Mouse (Mus musculus): Measurements from ENCODE around the gene Eipr1. TPM values are rescaled to one million over a fixed set of nuclear protein-coding genes. Genes with fewer than 3 reads are reported as not detected.
"Not testable (repeated sequence)": the region's sequence is repeated elsewhere in the genome, so short reads cannot be mapped to it uniquely, and the experiment has no call there.

The Eipr1 gene
- total and polyA plus RNA-seq, 3 experiments, result 8.6 to 13.5 (median 8.7) TPM

DNA sequence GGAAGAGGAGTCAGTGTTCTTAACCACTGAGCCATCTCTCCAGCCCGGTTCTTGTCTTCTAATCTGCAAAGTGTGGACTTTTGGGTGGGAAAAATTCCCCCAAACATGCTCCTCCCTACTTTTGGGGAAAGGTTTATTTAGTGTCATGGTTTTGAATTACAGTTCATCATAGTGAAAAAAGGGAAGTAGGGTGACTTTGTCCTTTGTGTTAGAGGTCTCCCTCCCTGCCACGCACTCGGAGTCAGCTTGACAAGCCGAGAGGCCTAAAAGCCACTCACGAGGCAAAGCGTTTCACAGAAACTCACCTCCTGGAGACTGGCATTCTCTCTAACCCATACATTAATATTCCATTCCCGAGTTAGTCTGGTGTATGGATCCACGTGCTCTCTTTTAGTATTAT is 19.0 kb upstream of the Eipr1 start:
- H3K27ac ChIP-seq, result no peak overlapping the region
- H3K27me3 ChIP-seq (ENCODE audit: control insufficient read depth, insufficient read depth, low read length), result no peaks in the 10 kb centered on the region
- 92% methylated on average over 8 of the region's 8 CpGs for WGBS
- H3K36me3 ChIP-seq (ENCODE audit: control insufficient read depth, insufficient read depth, low read length), result no peaks in the 10 kb centered on the region
- H3K79me2 ChIP-seq (replicated peaks; ENCODE audit: control insufficient read depth, insufficient read depth, low read length), result no peaks in the 10 kb centered on the region
- TF ChIP-seq EP300 (IDR thresholded peaks at IDR 0.05; ENCODE audit: insufficient read depth, low read depth, low read length) (no peak), POLR2A (IDR thresholded peaks at IDR 0.05; ENCODE audit: insufficient read depth, low read depth, low read length) (no peak), CTCF (IDR thresholded peaks at IDR 0.05) (no peak)
- no peak overlapping the region for H3K9ac ChIP-seq (ENCODE audit: low read depth, low read length)
- no peak overlapping the region for H3K4me3 ChIP-seq
- H3K4me1 ChIP-seq (ENCODE audit: control insufficient read depth, insufficient read depth, low read length), result no peaks in the 10 kb centered on the region
- DNase-seq, result no peak
- intact Hi-C loops (cut with DNase I), result no loop called here

DNA sequence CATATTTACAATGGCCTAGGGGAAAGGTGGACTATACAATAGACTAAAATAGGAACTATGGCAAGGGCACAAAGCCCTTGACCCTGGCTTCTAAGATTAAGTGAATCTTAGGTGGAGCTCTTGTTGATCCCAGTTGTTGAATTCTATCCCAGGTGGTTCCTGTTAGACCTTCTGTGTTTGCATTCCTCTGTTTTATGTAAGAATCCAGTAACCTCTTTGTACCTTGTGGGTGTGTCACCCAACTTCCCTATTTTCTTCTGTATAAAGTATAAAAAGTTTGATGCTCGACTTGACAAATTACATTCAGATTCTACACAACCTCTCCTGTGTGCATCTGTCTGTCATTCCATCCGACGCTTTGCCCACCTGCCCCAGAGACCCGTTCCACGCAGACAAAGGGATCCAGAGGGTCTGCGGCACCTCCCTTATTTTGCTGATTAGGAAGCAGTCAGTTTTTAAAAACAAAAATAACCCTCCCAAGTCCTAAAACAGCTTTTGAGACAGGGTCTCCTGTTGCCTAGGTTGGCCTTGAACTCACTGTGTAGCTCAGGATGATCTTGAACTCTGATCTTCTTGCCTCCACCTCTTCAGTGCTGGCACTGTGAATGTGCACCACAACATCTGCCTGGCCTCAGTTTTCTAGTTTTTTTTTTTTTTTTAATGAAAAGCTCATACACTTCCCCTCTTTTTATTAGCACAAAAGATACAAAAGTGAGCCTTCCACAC is 17.9 kb upstream of the Eipr1 start:
- intact Hi-C loops (cut with DNase I), result not testable (repeated sequence)
- WGBS, result 94% methylated on average over 6 of the region's 6 CpGs

DNA sequence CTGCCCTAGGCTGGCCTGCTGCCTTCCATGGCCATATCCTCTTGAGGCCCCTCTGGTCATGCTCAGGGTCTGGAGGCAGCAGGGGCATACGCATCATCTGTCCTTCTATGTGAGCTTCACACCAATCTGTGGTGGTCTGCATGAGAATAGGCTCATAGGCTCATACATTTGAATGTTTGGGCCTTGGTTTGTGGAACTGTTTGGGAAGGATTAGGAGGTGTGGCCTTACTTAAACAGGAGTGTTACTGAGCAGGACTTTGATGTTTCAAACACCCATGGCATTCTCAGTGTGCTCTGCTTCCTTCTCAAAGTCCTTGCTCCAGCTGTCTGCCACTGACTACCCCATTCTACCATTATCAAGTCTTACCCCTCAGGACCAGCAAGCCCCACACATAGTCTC is 17.3 kb upstream of the Eipr1 start:
- no peak for TF ChIP-seq CTCF (IDR thresholded peaks at IDR 0.05)
- no peak for TF ChIP-seq POLR2A (IDR thresholded peaks at IDR 0.05; ENCODE audit: insufficient read depth, low read depth, low read length)
- TF ChIP-seq EP300 (IDR thresholded peaks at IDR 0.05; ENCODE audit: insufficient read depth, low read depth, low read length), result no peak
- Histone ChIP-seq H3K27ac (no peak overlapping the region), H3K4me3 (no peak overlapping the region), H3K36me3 (ENCODE audit: control insufficient read depth, insufficient read depth, low read length) (no peaks in the 10 kb centered on the region), H3K4me1 (ENCODE audit: control insufficient read depth, insufficient read depth, low read length) (no peaks in the 10 kb centered on the region), H3K79me2 (replicated peaks; ENCODE audit: control insufficient read depth, insufficient read depth, low read length) (no peaks in the 10 kb centered on the region), H3K9ac (ENCODE audit: low read depth, low read length) (no peak overlapping the region), H3K27me3 (ENCODE audit: control insufficient read depth, insufficient read depth, low read length) (no peaks in the 10 kb centered on the region)
- DNase-seq, result no peak
- intact Hi-C loops (cut with DNase I), result no loop called here
- WGBS, result 93% methylated on average over 1 of the region's 1 CpGs

More for the DNA sequence above, 17.9 kb upstream of the Eipr1 start:
- not testable (repeated sequence) for H3K79me2 ChIP-seq (replicated peaks; ENCODE audit: control insufficient read depth, insufficient read depth, low read length); DNase-seq; H3K36me3 ChIP-seq (ENCODE audit: control insufficient read depth, insufficient read depth, low read length); H3K27ac ChIP-seq; H3K9ac ChIP-seq (ENCODE audit: low read depth, low read length); H3K4me3 ChIP-seq; H3K27me3 ChIP-seq (ENCODE audit: control insufficient read depth, insufficient read depth, low read length); H3K4me1 ChIP-seq (ENCODE audit: control insufficient read depth, insufficient read depth, low read length)

DNA sequence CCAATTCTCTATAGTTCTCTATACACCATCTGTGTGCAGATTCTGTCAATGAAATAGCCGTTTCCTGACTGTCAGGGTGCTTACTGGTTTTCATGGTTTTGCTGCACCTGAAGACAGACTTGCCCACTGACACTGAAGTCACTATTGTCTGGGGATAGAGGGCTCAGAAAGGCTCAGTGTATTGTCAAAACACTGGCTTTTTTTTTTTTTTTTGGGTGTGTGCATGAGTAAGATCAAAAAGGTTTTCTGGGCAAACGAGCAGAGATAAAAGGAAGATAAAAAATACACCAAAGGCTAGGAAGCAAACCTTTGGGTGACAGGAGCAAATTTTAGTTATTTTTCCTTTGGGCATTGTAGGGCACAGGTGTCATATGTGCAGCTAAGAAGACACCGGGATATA is 16.3 kb upstream of the Eipr1 start:
- H3K79me2 ChIP-seq (replicated peaks; ENCODE audit: control insufficient read depth, insufficient read depth, low read length), result no peaks in the 10 kb centered on the region; the same call in 1 of the 2 replicates
- H3K9ac ChIP-seq (ENCODE audit: low read depth, low read length), result no peak overlapping the region
- TF ChIP-seq EP300 (IDR thresholded peaks at IDR 0.05; ENCODE audit: insufficient read depth, low read depth, low read length) (no peak), CTCF (IDR thresholded peaks at IDR 0.05) (no peak), POLR2A (IDR thresholded peaks at IDR 0.05; ENCODE audit: insufficient read depth, low read depth, low read length) (no peak)
- no peak for DNase-seq
- no peaks in the 10 kb centered on the region for H3K36me3 ChIP-seq (ENCODE audit: control insufficient read depth, insufficient read depth, low read length)
- no peaks in the 10 kb centered on the region for H3K27me3 ChIP-seq (ENCODE audit: control insufficient read depth, insufficient read depth, low read length)
- H3K4me3 ChIP-seq, result no peak overlapping the region
- WGBS, result 88% methylated on average over 3 of the region's 3 CpGs
- no peak overlapping the region for H3K27ac ChIP-seq
- no peaks in the 10 kb centered on the region for H3K4me1 ChIP-seq (ENCODE audit: control insufficient read depth, insufficient read depth, low read length)
- intact Hi-C loops (cut with DNase I), result no loop called here

DNA sequence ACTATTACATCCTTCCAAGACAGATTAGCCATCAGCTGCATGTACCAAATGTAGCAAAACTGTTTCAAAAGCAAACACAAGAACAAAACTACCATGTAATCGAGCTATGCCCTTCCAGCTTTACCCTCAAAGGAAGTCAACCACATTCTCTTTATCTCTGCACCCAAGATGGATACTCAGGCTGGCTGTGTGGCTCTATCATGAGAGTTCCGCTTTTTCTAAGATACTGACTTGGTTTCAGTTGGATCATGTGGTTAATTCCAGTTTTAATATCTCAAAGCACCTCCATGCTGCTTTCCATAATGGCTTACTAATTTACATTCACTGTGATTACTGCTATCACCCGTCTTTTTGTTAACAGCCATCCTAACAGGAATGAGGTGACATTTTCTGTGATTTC is 8.3 kb upstream of the Eipr1 start:
- intact Hi-C loops (cut with DNase I), result no loop called here
- DNase-seq, result no peak
- Histone ChIP-seq H3K4me1 (ENCODE audit: control insufficient read depth, insufficient read depth, low read length) (no peaks in the 10 kb centered on the region), H3K27me3 (ENCODE audit: control insufficient read depth, insufficient read depth, low read length) (no peaks in the 10 kb centered on the region), H3K4me3 (no peak overlapping the region), H3K36me3 (ENCODE audit: control insufficient read depth, insufficient read depth, low read length) (peaks cover 8% of the 10 kb centered on the region), H3K9ac (ENCODE audit: low read depth, low read length) (no peak overlapping the region), H3K27ac (no peak overlapping the region), H3K79me2 (replicated peaks; ENCODE audit: control insufficient read depth, insufficient read depth, low read length) (peaks cover 6% of the 10 kb centered on the region)
- WGBS, result 81% methylated on average over 3 of the region's 3 CpGs
- no peak for TF ChIP-seq CTCF (IDR thresholded peaks at IDR 0.05)

DNA sequence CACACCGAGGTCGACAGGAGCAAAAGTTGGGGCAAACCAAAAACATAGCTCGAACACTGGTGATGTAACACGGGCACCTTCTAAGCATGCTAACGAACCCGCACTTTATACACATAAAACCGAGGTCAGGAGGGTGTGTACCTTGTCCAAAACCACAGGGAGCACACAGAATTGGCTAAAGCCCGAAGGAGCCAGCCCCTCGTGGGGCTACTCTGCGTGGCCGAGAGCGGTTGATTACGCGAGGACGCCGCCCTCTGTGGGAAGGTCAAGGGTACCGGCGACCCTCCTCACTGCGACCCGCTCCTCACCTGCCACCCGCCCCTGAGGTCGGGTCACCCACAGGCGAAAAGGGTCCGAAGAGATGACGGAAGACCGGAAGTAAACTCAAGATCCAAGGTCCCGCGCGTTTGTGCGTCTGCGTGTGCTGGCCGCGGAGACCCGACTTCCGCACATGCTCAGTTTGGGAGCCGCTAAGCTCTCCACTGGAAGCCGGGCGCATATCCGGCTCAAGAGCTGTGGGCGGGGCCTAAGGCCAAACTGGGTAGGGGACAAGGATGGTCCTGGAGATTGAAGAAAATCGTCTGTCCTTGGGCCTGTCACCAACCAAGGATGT is 1.5 kb upstream of the Eipr1 start, which contains the start of gene Trappc12:
Gene Trappc12 (minus strand): TSS at position 452 of the 613 bp plus-strand sequence.
- intact Hi-C loops (cut with DNase I), result loop anchor here (2.0 kb wide), 1 partner anchor 115 kb away; the partner anchor contains the start of gene Rps7
- TF ChIP-seq CTCF (IDR thresholded peaks at IDR 0.05) (no peak), POLR2A (IDR thresholded peaks at IDR 0.05; ENCODE audit: insufficient read depth, low read depth, low read length) (peak; percentile 77), EP300 (IDR thresholded peaks at IDR 0.05; ENCODE audit: insufficient read depth, low read depth, low read length) (0 out of 2 replicates have a peak, but pooled peaks have one; percentile 43)
- peaks cover 6% of the 10 kb centered on the region for H3K36me3 ChIP-seq (ENCODE audit: control insufficient read depth, insufficient read depth, low read length)
- peak within 1 kb of the TSS; percentile 86 for H3K9ac ChIP-seq (ENCODE audit: low read depth, low read length)
- no peaks in the 10 kb centered on the region for H3K79me2 ChIP-seq (replicated peaks; ENCODE audit: control insufficient read depth, insufficient read depth, low read length)
- H3K27ac ChIP-seq, result peak within 1 kb of the TSS; percentile 69
- peak within 1 kb of the TSS; percentile 99 for H3K4me3 ChIP-seq
- peaks cover 5% of the 10 kb centered on the region for H3K4me1 ChIP-seq (ENCODE audit: control insufficient read depth, insufficient read depth, low read length)
- no peaks in the 10 kb centered on the region for H3K27me3 ChIP-seq (ENCODE audit: control insufficient read depth, insufficient read depth, low read length)
- peak; percentile 88 to 91 for DNase-seq
- under 1% methylated on average over 41 of the region's 41 CpGs for WGBS

Data from heart, adult 2 months (tissue).